Mouse (Mus musculus): ENCODE results near the gene Helz. TPM values are rescaled to one million over a fixed set of nuclear protein-coding genes. Genes with fewer than 3 reads are reported as not detected.

Helz gene
- polyA plus RNA-seq, 1 experiment from 2014 or later: 23.4 TPM

GRCm38 (mm10) chr11:107657117-107657516 lies 109.4 kb downstream of the Helz start:
- H3K4me3 ChIP-seq (ENCODE audit: low read depth, low read length): no peak overlapping the region
- ATAC-seq (ENCODE audit: insufficient number of reproducible peaks, low FRiP score, low TSS enrichment, low read depth): no peak
- no peak overlapping the region for H3K27ac ChIP-seq (replicated peaks; ENCODE audit: low read depth, low read length)
- WGBS: 75% methylated on average over 5 of the region's 5 CpGs
- no peaks in the 10 kb centered on the region for H3K9me3 ChIP-seq (ENCODE audit: control insufficient read depth, low read length)
- H3K27me3 ChIP-seq (ENCODE audit: control insufficient read depth, insufficient read depth, low read length): no peaks in the 10 kb centered on the region
- no peak for DNase-seq (ENCODE audit: low spot score)
- no peak overlapping the region for H3K9ac ChIP-seq (ENCODE audit: low read length)
- no peak overlapping the region for H3K4me2 ChIP-seq (ENCODE audit: low read depth, severe bottlenecking)
- H3K36me3 ChIP-seq (ENCODE audit: control insufficient read depth, insufficient read depth, low read length): peaks cover 5% of the 10 kb centered on the region; the same call in 1 of the 2 replicates
- H3K4me1 ChIP-seq (ENCODE audit: control insufficient read depth, insufficient read depth, low read length): no peaks in the 10 kb centered on the region

- 89% methylated on average over 4 of the region's 4 CpGs for WGBS
- Histone ChIP-seq H3K36me3 (ENCODE audit: control insufficient read depth, insufficient read depth, low read length) (peaks cover 5% of the 10 kb centered on the region; the same call in 1 of the 2 replicates), H3K4me2 (ENCODE audit: low read depth, severe bottlenecking) (no peak overlapping the region), H3K4me1 (ENCODE audit: control insufficient read depth, insufficient read depth, low read length) (no peaks in the 10 kb centered on the region), H3K9ac (ENCODE audit: low read length) (no peak overlapping the region), H3K27ac (replicated peaks; ENCODE audit: low read depth, low read length) (no peak overlapping the region), H3K4me3 (ENCODE audit: low read depth, low read length) (no peak overlapping the region), H3K27me3 (ENCODE audit: control insufficient read depth, insufficient read depth, low read length) (no peaks in the 10 kb centered on the region), H3K9me3 (ENCODE audit: control insufficient read depth, low read length) (no peaks in the 10 kb centered on the region)
- ATAC-seq (ENCODE audit: insufficient number of reproducible peaks, low FRiP score, low TSS enrichment, low read depth) (no peak), DNase-seq (ENCODE audit: low spot score) (no peak)
Measured at GRCm38 (mm10) chr11:107660452-107660851, 112.7 kb downstream of the Helz start.

- 91% methylated on average over 5 of the region's 5 CpGs for WGBS
- no peak for ATAC-seq (ENCODE audit: insufficient number of reproducible peaks, low FRiP score, low TSS enrichment, low read depth)
- H3K36me3 ChIP-seq (ENCODE audit: control insufficient read depth, insufficient read depth, low read length): peaks cover 7% of the 10 kb centered on the region; the same call in 1 of the 2 replicates
- no peak overlapping the region for H3K27ac ChIP-seq (replicated peaks; ENCODE audit: low read depth, low read length)
- no peaks in the 10 kb centered on the region for H3K9me3 ChIP-seq (ENCODE audit: control insufficient read depth, low read length)
- H3K4me2 ChIP-seq (ENCODE audit: low read depth, severe bottlenecking): no peak overlapping the region
- no peaks in the 10 kb centered on the region for H3K27me3 ChIP-seq (ENCODE audit: control insufficient read depth, insufficient read depth, low read length)
- no peak for DNase-seq (ENCODE audit: low spot score)
- no peak overlapping the region for H3K9ac ChIP-seq (ENCODE audit: low read length)
- no peaks in the 10 kb centered on the region for H3K4me1 ChIP-seq (ENCODE audit: control insufficient read depth, insufficient read depth, low read length)
- no peak overlapping the region for H3K4me3 ChIP-seq (ENCODE audit: low read depth, low read length)
Measured at GRCm38 (mm10) chr11:107662666-107663065, 114.9 kb downstream of the Helz start.

- H3K4me3 ChIP-seq (ENCODE audit: low read depth, low read length): no peak overlapping the region
- H3K9ac ChIP-seq (ENCODE audit: low read length): no peak overlapping the region
- no peak overlapping the region for H3K4me2 ChIP-seq (ENCODE audit: low read depth, severe bottlenecking)
- H3K36me3 ChIP-seq (ENCODE audit: control insufficient read depth, insufficient read depth, low read length): peaks cover 21% of the 10 kb centered on the region
- H3K9me3 ChIP-seq (ENCODE audit: control insufficient read depth, low read length): no peaks in the 10 kb centered on the region
- H3K27ac ChIP-seq (replicated peaks; ENCODE audit: low read depth, low read length): no peak overlapping the region
- ATAC-seq (ENCODE audit: insufficient number of reproducible peaks, low FRiP score, low TSS enrichment, low read depth) (no peak), DNase-seq (ENCODE audit: low spot score) (no peak)
- no peaks in the 10 kb centered on the region for H3K4me1 ChIP-seq (ENCODE audit: control insufficient read depth, insufficient read depth, low read length)
- no peaks in the 10 kb centered on the region for H3K27me3 ChIP-seq (ENCODE audit: control insufficient read depth, insufficient read depth, low read length)
- WGBS: 73% methylated on average over 2 of the region's 2 CpGs
Measured at GRCm38 (mm10) chr11:107667542-107667941, 119.8 kb downstream of the Helz start.

GRCm38 (mm10) chr11:107668223-107668622 lies 120.5 kb downstream of the Helz start:
- WGBS: 92% methylated on average over 6 of the region's 6 CpGs
- no peak overlapping the region for H3K9ac ChIP-seq (ENCODE audit: low read length)
- no peak overlapping the region for H3K4me2 ChIP-seq (ENCODE audit: low read depth, severe bottlenecking)
- H3K36me3 ChIP-seq (ENCODE audit: control insufficient read depth, insufficient read depth, low read length): peaks cover 24% of the 10 kb centered on the region
- no peak for ATAC-seq (ENCODE audit: insufficient number of reproducible peaks, low FRiP score, low TSS enrichment, low read depth)
- H3K27ac ChIP-seq (replicated peaks; ENCODE audit: low read depth, low read length): no peak overlapping the region
- H3K4me3 ChIP-seq (ENCODE audit: low read depth, low read length): no peak overlapping the region
- H3K9me3 ChIP-seq (ENCODE audit: control insufficient read depth, low read length): no peaks in the 10 kb centered on the region
- no peak for DNase-seq (ENCODE audit: low spot score)
- H3K4me1 ChIP-seq (ENCODE audit: control insufficient read depth, insufficient read depth, low read length): no peaks in the 10 kb centered on the region
- no peaks in the 10 kb centered on the region for H3K27me3 ChIP-seq (ENCODE audit: control insufficient read depth, insufficient read depth, low read length)

- no peak overlapping the region for H3K4me3 ChIP-seq (ENCODE audit: low read depth, low read length)
- no peak overlapping the region for H3K27ac ChIP-seq (replicated peaks; ENCODE audit: low read depth, low read length)
- no peak overlapping the region for H3K9ac ChIP-seq (ENCODE audit: low read length)
- ATAC-seq (ENCODE audit: insufficient number of reproducible peaks, low FRiP score, low TSS enrichment, low read depth) (no peak), DNase-seq (ENCODE audit: low spot score) (no peak)
- no peaks in the 10 kb centered on the region for H3K27me3 ChIP-seq (ENCODE audit: control insufficient read depth, insufficient read depth, low read length)
- no peaks in the 10 kb centered on the region for H3K4me1 ChIP-seq (ENCODE audit: control insufficient read depth, insufficient read depth, low read length)
- no peaks in the 10 kb centered on the region for H3K9me3 ChIP-seq (ENCODE audit: control insufficient read depth, low read length)
- no peak overlapping the region for H3K4me2 ChIP-seq (ENCODE audit: low read depth, severe bottlenecking)
- H3K36me3 ChIP-seq (ENCODE audit: control insufficient read depth, insufficient read depth, low read length): peaks cover 26% of the 10 kb centered on the region
- WGBS: 66% methylated on average over 4 of the region's 4 CpGs
Measured at GRCm38 (mm10) chr11:107668977-107669376, 121.2 kb downstream of the Helz start.

- Histone ChIP-seq H3K9me3 (ENCODE audit: control insufficient read depth, low read length) (no peaks in the 10 kb centered on the region), H3K4me3 (ENCODE audit: low read depth, low read length) (no peak overlapping the region), H3K27me3 (ENCODE audit: control insufficient read depth, insufficient read depth, low read length) (no peaks in the 10 kb centered on the region), H3K9ac (ENCODE audit: low read length) (no peak overlapping the region), H3K36me3 (ENCODE audit: control insufficient read depth, insufficient read depth, low read length) (peaks cover 21% of the 10 kb centered on the region), H3K27ac (replicated peaks; ENCODE audit: low read depth, low read length) (no peak overlapping the region), H3K4me1 (ENCODE audit: control insufficient read depth, insufficient read depth, low read length) (no peaks in the 10 kb centered on the region), H3K4me2 (ENCODE audit: low read depth, severe bottlenecking) (no peak overlapping the region)
- ATAC-seq (ENCODE audit: insufficient number of reproducible peaks, low FRiP score, low TSS enrichment, low read depth) (no peak), DNase-seq (ENCODE audit: low spot score) (no peak)
- 87% methylated on average over 5 of the region's 5 CpGs for WGBS
Measured at GRCm38 (mm10) chr11:107674006-107674405, 126.3 kb downstream of the Helz start.

- peaks cover 21% of the 10 kb centered on the region for H3K36me3 ChIP-seq (ENCODE audit: control insufficient read depth, insufficient read depth, low read length)
- 95% methylated on average over 8 of the region's 8 CpGs for WGBS
- no peak for DNase-seq (ENCODE audit: low spot score)
Measured at GRCm38 (mm10) chr11:107674601-107675000, 126.9 kb downstream of the Helz start.

GRCm38 (mm10) chr11:107675246-107675645 lies 127.5 kb downstream of the Helz start:
- DNase-seq (ENCODE audit: low spot score) (no peak), ATAC-seq (ENCODE audit: insufficient number of reproducible peaks, low FRiP score, low TSS enrichment, low read depth) (no peak)
- 90% methylated on average over 10 of the region's 10 CpGs for WGBS
- Histone ChIP-seq H3K27ac (replicated peaks; ENCODE audit: low read depth, low read length) (no peak overlapping the region), H3K4me3 (ENCODE audit: low read depth, low read length) (no peak overlapping the region), H3K36me3 (ENCODE audit: control insufficient read depth, insufficient read depth, low read length) (peaks cover 16% of the 10 kb centered on the region), H3K9ac (ENCODE audit: low read length) (no peak overlapping the region), H3K9me3 (ENCODE audit: control insufficient read depth, low read length) (no peaks in the 10 kb centered on the region), H3K4me2 (ENCODE audit: low read depth, severe bottlenecking) (no peak overlapping the region), H3K4me1 (ENCODE audit: control insufficient read depth, insufficient read depth, low read length) (no peaks in the 10 kb centered on the region), H3K27me3 (ENCODE audit: control insufficient read depth, insufficient read depth, low read length) (no peaks in the 10 kb centered on the region)

More at GRCm38 (mm10) chr11:107674601-107675000, 126.9 kb downstream of the Helz start:
- H3K27ac ChIP-seq (replicated peaks; ENCODE audit: low read depth, low read length): no peak overlapping the region
- no peak overlapping the region for H3K4me2 ChIP-seq (ENCODE audit: low read depth, severe bottlenecking)
- no peaks in the 10 kb centered on the region for H3K4me1 ChIP-seq (ENCODE audit: control insufficient read depth, insufficient read depth, low read length)
- ATAC-seq (ENCODE audit: insufficient number of reproducible peaks, low FRiP score, low TSS enrichment, low read depth): no peak
- no peak overlapping the region for H3K9ac ChIP-seq (ENCODE audit: low read length)
- H3K27me3 ChIP-seq (ENCODE audit: control insufficient read depth, insufficient read depth, low read length): no peaks in the 10 kb centered on the region
- no peak overlapping the region for H3K4me3 ChIP-seq (ENCODE audit: low read depth, low read length)
- H3K9me3 ChIP-seq (ENCODE audit: control insufficient read depth, low read length): no peaks in the 10 kb centered on the region
